Mouse (Mus musculus): ENCODE measurements around the gene Olfr393. TPM values are rescaled to one million over a fixed set of nuclear protein-coding genes. Genes with fewer than 3 reads are reported as not detected.

Olfr393 gene
- not detected in 2 replicates for polyA plus RNA-seq (2015; fragmentation: Nextera tagmentation; extraction: Ambion mirVana)

DNA sequence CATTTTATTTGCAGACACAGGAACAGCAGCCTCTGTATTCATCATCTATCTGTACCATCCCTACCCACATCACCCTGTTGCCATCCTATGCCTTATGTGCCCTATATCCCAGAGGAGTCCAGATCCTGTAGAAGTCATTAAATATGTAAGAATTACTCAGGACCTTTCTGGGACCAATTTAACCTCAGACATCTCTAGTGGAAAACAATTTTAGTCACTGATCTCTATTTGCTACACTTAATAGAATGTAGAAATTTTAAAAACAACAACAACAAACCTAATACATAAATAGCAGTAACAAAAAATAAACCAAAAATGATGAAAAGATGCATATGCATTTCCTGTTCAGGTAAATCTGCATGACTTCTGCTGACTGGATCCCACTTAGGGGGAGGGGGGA, at the start of gene Olfr393:
Gene Olfr393, minus strand, starts transcription at position 101 of the 400 bp plus-strand sequence.
- Histone ChIP-seq H3K9me3 (ENCODE audit: control insufficient read depth, low read length) (no peaks in the 10 kb centered on the region), H3K9ac (replicated peaks; ENCODE audit: low read depth, low read length) (no peak within 1 kb of the TSS), H3K4me2 (ENCODE audit: low read length) (no peak within 1 kb of the TSS), H3K27ac (ENCODE audit: low read length) (no peak within 1 kb of the TSS), H3K4me3 (replicated peaks; ENCODE audit: low read length) (no peak within 1 kb of the TSS), H3K36me3 (ENCODE audit: control insufficient read depth, insufficient read depth) (no peaks in the 10 kb centered on the region), H3K27me3 (replicated peaks; ENCODE audit: control insufficient read depth, insufficient read depth, low read length) (no peaks in the 10 kb centered on the region), H3K4me1 (replicated peaks; ENCODE audit: control insufficient read depth, insufficient read depth, low read length) (no peaks in the 10 kb centered on the region)
- ATAC-seq: no peak

DNA sequence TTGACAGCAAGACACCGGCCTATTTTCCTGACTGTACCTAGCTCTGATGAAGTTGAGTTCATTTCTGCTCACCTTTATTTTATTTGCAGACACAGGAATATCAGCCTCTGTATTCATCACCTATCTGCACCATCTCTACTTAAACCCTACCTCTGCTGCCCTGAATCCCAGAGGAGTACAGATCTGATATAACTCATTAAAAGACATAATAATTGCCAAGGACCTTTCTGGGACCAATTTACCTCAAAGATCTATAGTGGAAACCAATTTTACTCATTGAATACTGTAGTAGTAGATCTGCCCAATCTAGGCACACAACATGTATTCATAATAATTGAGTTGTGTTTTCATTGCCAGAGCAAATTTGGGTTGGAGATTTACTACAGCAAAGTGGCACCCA, 39.4 kb upstream of the Olfr393 start, which contains the start of gene Olfr394:
Gene Olfr394, minus strand, starts transcription at position 101 of the 400 bp plus-strand sequence.
- ATAC-seq: no peak
- Histone ChIP-seq H3K4me1 (replicated peaks; ENCODE audit: control insufficient read depth, insufficient read depth, low read length) (no peaks in the 10 kb centered on the region), H3K9me3 (ENCODE audit: control insufficient read depth, low read length) (no peaks in the 10 kb centered on the region; the same call in 1 of the 2 replicates), H3K4me2 (ENCODE audit: low read length) (no peak within 1 kb of the TSS), H3K36me3 (ENCODE audit: control insufficient read depth, insufficient read depth) (no peaks in the 10 kb centered on the region), H3K9ac (replicated peaks; ENCODE audit: low read depth, low read length) (no peak within 1 kb of the TSS), H3K27me3 (replicated peaks; ENCODE audit: control insufficient read depth, insufficient read depth, low read length) (no peaks in the 10 kb centered on the region), H3K27ac (ENCODE audit: low read length) (no peak within 1 kb of the TSS), H3K4me3 (replicated peaks; ENCODE audit: low read length) (no peak within 1 kb of the TSS)
- WGBS: 78% methylated on average over 1 of the region's 1 CpGs

- no peak within 1 kb of the TSS for H3K4me2 ChIP-seq (ENCODE audit: low read length)
- H3K36me3 ChIP-seq (ENCODE audit: control insufficient read depth, insufficient read depth): no peaks in the 10 kb centered on the region
- WGBS: 96% methylated on average over 1 of the region's 1 CpGs
- no peak within 1 kb of the TSS for H3K4me3 ChIP-seq (replicated peaks; ENCODE audit: low read length)
- H3K27ac ChIP-seq (ENCODE audit: low read length): no peak within 1 kb of the TSS
- H3K9ac ChIP-seq (replicated peaks; ENCODE audit: low read depth, low read length): no peak within 1 kb of the TSS
- H3K27me3 ChIP-seq (replicated peaks; ENCODE audit: control insufficient read depth, insufficient read depth, low read length): no peaks in the 10 kb centered on the region
- H3K9me3 ChIP-seq (ENCODE audit: control insufficient read depth, low read length): 0 out of 2 replicates have a peak, but pooled peaks cover 5% of the 10 kb centered on the region
- H3K4me1 ChIP-seq (replicated peaks; ENCODE audit: control insufficient read depth, insufficient read depth, low read length): no peaks in the 10 kb centered on the region
- no peak for ATAC-seq
These were observed 34.3 kb downstream of the Olfr393 start, which contains the start of gene Olfr392 for GRCm38 (mm10) chr11:73816949-73817348. Olfr392 (minus strand) TSS chr11:73817049.

- no peak within 1 kb of the TSS for H3K4me2 ChIP-seq (ENCODE audit: low read length)
- no peaks in the 10 kb centered on the region for H3K27me3 ChIP-seq (replicated peaks; ENCODE audit: control insufficient read depth, insufficient read depth, low read length)
- no peak for ATAC-seq
- no peak within 1 kb of the TSS for H3K27ac ChIP-seq (ENCODE audit: low read length)
- no peaks in the 10 kb centered on the region for H3K36me3 ChIP-seq (ENCODE audit: control insufficient read depth, insufficient read depth)
- WGBS: 27% methylated on average over 1 of the region's 1 CpGs
- no peak within 1 kb of the TSS for H3K9ac ChIP-seq (replicated peaks; ENCODE audit: low read depth, low read length)
- no peaks in the 10 kb centered on the region for H3K9me3 ChIP-seq (ENCODE audit: control insufficient read depth, low read length)
- no peaks in the 10 kb centered on the region for H3K4me1 ChIP-seq (replicated peaks; ENCODE audit: control insufficient read depth, insufficient read depth, low read length)
- no peak within 1 kb of the TSS for H3K4me3 ChIP-seq (replicated peaks; ENCODE audit: low read length)
These were observed 48.3 kb downstream of the Olfr393 start, which contains the start of gene Olfr391-ps for GRCm38 (mm10) chr11:73802952-73803351. Olfr391-ps (minus strand) TSS chr11:73803052.

Other genes with a start within 250 kb of the Olfr393 start
- not detected in 2 replicates for gene Zfp735, start 162.7 kb downstream of the Olfr393 start, polyA plus RNA-seq (2015; fragmentation: Nextera tagmentation; extraction: Ambion mirVana)
- gene Olfr389, start 70.7 kb downstream of the Olfr393 start, polyA plus RNA-seq (2015; fragmentation: Nextera tagmentation; extraction: Ambion mirVana): not detected in 2 replicates
- not detected in 2 replicates for gene Olfr390, start 68.5 kb downstream of the Olfr393 start, polyA plus RNA-seq (2015; fragmentation: Nextera tagmentation; extraction: Ambion mirVana)
- not detected in 2 replicates for gene Olfr391-ps, start 48.4 kb downstream of the Olfr393 start, polyA plus RNA-seq (2015; fragmentation: Nextera tagmentation; extraction: Ambion mirVana)
- not detected in 2 replicates for gene Olfr392, start 34.4 kb downstream of the Olfr393 start, polyA plus RNA-seq (2015; fragmentation: Nextera tagmentation; extraction: Ambion mirVana)
- gene Olfr394, start 39.3 kb upstream of the Olfr393 start, polyA plus RNA-seq (2015; fragmentation: Nextera tagmentation; extraction: Ambion mirVana): not detected in 2 replicates
- not detected in 2 replicates for gene Olfr395, start 57.8 kb upstream of the Olfr393 start, polyA plus RNA-seq (2015; fragmentation: Nextera tagmentation; extraction: Ambion mirVana)
- not detected in 2 replicates for gene Olfr23, start 85.2 kb upstream of the Olfr393 start, polyA plus RNA-seq (2015; fragmentation: Nextera tagmentation; extraction: Ambion mirVana)
- not detected in 2 replicates for gene Olfr397, start 109.4 kb upstream of the Olfr393 start, polyA plus RNA-seq (2015; fragmentation: Nextera tagmentation; extraction: Ambion mirVana)
- gene Olfr398, start 139.0 kb upstream of the Olfr393 start, polyA plus RNA-seq (2015; fragmentation: Nextera tagmentation; extraction: Ambion mirVana): not detected in 2 replicates
- not detected in 2 replicates for gene Olfr139, start 205.1 kb upstream of the Olfr393 start, polyA plus RNA-seq (2015; fragmentation: Nextera tagmentation; extraction: Ambion mirVana)
- not detected in 2 replicates for gene Olfr399, start 205.2 kb upstream of the Olfr393 start, polyA plus RNA-seq (2015; fragmentation: Nextera tagmentation; extraction: Ambion mirVana)
- gene Zfp616, start 218.5 kb upstream of the Olfr393 start, polyA plus RNA-seq (2015; fragmentation: Nextera tagmentation; extraction: Ambion mirVana): not detected in 2 replicates

Measured in forebrain, embryonic 16.5 days (tissue).